Mouse (Mus musculus): ENCODE results near the gene Upf1.

- TF ChIP-seq CTCF (IDR thresholded peaks at IDR 0.05; ENCODE audit: control insufficient read depth, insufficient read depth, insufficient read length), result no peak
- no peak for TF ChIP-seq FOSL1 (IDR thresholded peaks at IDR 0.05; ENCODE audit: insufficient read depth, low read length, poor library complexity, severe bottlenecking)
- no peak for TF ChIP-seq MAX (IDR thresholded peaks at IDR 0.05)
- TF ChIP-seq USF1 (IDR thresholded peaks at IDR 0.05; ENCODE audit: low read depth), result no peak
Observed at GRCm38 (mm10) chr8:70285304-70285703, 67.8 kb downstream of the Upf1 start.

All from C2C12 (cell line).